ENCODE assay signal across 11 mouse cellular contexts in the genomic region with DNA sequence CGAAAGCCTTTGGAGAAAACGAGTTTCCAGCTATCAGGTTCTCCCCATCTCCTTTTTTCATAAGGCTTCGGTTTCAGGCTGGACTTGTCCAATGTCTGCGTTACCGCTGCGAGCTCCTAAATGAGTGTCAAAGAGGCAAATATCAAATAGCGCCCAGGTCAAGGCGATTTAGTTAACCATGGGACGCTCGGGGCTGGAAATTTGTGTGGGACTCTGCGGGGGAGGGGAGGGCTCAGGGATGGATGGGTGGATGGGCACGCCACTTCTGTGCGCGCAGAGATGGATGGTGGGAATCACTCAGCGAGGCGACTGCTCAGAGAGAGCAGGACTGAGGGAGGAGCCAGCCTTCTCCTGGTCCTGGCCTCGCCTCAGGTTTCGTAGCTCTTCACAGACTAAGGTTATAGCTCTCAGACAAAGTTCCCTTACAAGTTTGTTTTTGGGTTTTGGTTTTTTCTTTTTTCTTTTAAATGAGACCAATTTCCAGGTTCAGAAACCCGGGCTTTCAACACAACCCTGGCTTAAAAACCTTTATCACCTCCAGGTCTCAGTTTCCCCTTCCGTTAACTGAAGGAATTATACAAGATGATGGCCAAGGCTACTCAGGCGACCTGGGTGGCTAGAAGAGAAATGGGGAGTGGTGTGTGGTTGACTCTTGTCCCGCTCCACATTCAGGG. TPM values are rescaled to one million over a fixed set of nuclear protein-coding genes. Genes with fewer than 3 reads are reported as not detected.
DNase-seq lines count a peak whose midpoint lies in the region; ATAC-seq and TF ChIP-seq lines count a peak whose summit lies in the region.
"Had no signal": no experiment of that assay in that cellular context is flagged by ENCODE, and none has a peak within 500 bp of the region (broad histone marks: within the 10 kb centered on the region; RNA-seq: fewer than 3 reads in every experiment).

No protein-coding gene starts in this region.

- H3K4me1 ChIP-seq in heart, embryonic 10.5 days = peaks cover 25% of the 10 kb centered on the region
- peaks cover 0 to 4% of the 10 kb centered on the region in 2 experiments; a peak in 1 of 4 replicates for H3K4me1 ChIP-seq in ES-E14 (ENCODE audit: control insufficient read depth in 2 of 2, insufficient read depth in 2 of 2, low read length in 2 of 2, poor library complexity in 1 of 2)
- H3K4me1 ChIP-seq in forebrain, postnatal 0 days (ENCODE audit: insufficient read depth) = no peaks in the 10 kb centered on the region
- 0 out of 2 replicates have a peak, but pooled peaks cover 3% of the 10 kb centered on the region for H3K4me1 ChIP-seq in midbrain, embryonic 11.5 days (ENCODE audit: control insufficient read depth, insufficient read depth, low read length)

- no peak overlapping the region for H3K27ac ChIP-seq in heart, embryonic 10.5 days
- no peak overlapping the region for H3K27ac ChIP-seq in ES-E14 (ENCODE audit: insufficient read depth, low read depth, low read length, poor library complexity, severe bottlenecking)
- no peak overlapping the region for H3K27ac ChIP-seq in forebrain, postnatal 0 days (ENCODE audit: low read depth, low read length)
- no peak overlapping the region for H3K27ac ChIP-seq in midbrain, embryonic 11.5 days (ENCODE audit: low read depth, low read length)

- TF ChIP-seq CTCF in forebrain, postnatal 0 days (IDR thresholded peaks at IDR 0.05; ENCODE audit: low read depth) = no peak

- no peak overlapping the region for H3K9ac ChIP-seq in ES-E14 (ENCODE audit: insufficient read depth, low read depth, low read length, poor library complexity, severe bottlenecking)
- no peak overlapping the region for H3K9ac ChIP-seq in forebrain, postnatal 0 days
- H3K9ac ChIP-seq in midbrain, embryonic 11.5 days (ENCODE audit: low read length) = no peak overlapping the region

- peaks cover 85% of the 10 kb centered on the region for H3K27me3 ChIP-seq in heart, embryonic 10.5 days (ENCODE audit: insufficient read depth, poor library complexity, severe bottlenecking)
- peaks cover 76% of the 10 kb centered on the region for H3K27me3 ChIP-seq in forebrain, postnatal 0 days (ENCODE audit: insufficient read depth, low read length)
- H3K27me3 ChIP-seq in midbrain, embryonic 11.5 days (ENCODE audit: control insufficient read depth, insufficient read depth, low read length) = peaks cover 65% of the 10 kb centered on the region

- WGBS in heart, embryonic 10.5 days = under 1% methylated on average over 22 of the region's 22 CpGs
- WGBS in forebrain, postnatal 0 days = 2% methylated on average over 22 of the region's 22 CpGs
- WGBS in midbrain, embryonic 11.5 days = 1% methylated on average over 22 of the region's 22 CpGs

- in situ Hi-C loops in ES-E14 (cut with MboI; ENCODE audit: low sequenced_read_pairs in 2 of 2, unreplicated experiment in 2 of 2) = no loop called here

- no peaks in the 10 kb centered on the region for H3K9me3 ChIP-seq in heart, embryonic 10.5 days
- H3K9me3 ChIP-seq in ES-E14 (ENCODE audit: control insufficient read depth, insufficient read depth, low read depth, low read length) = no peaks in the 10 kb centered on the region
- H3K9me3 ChIP-seq in forebrain, postnatal 0 days (ENCODE audit: low read length) = no peaks in the 10 kb centered on the region
- H3K9me3 ChIP-seq in midbrain, embryonic 11.5 days (ENCODE audit: control insufficient read depth, low read length) = no peaks in the 10 kb centered on the region

- H3K4me3 ChIP-seq in heart, embryonic 10.5 days = peak overlapping the region; percentile 46
- peak overlapping the region; percentile 7 to 21; a peak in 1 of 4 replicates for H3K4me3 ChIP-seq in ES-E14 (ENCODE audit: insufficient read depth in 1 of 2, low read depth in 1 of 2, low read length in 2 of 2, poor library complexity in 1 of 2, severe bottlenecking in 1 of 2)
- 0 out of 2 replicates have a peak overlapping the region, but pooled peaks have one; percentile 5 for H3K4me3 ChIP-seq in forebrain, postnatal 0 days (ENCODE audit: low read depth, low read length)
- H3K4me3 ChIP-seq in midbrain, embryonic 11.5 days (ENCODE audit: low read depth, low read length) = no peak overlapping the region

- DNase-seq in heart, embryonic 10.5 days (ENCODE audit: low spot score) = no peak
- DNase-seq in heart, postnatal 4 days = no peak
- DNase-seq in ES-E14 (ENCODE audit: low read depth, low spot score) = no peak
- DNase-seq in forebrain, postnatal 0 days = no peak
- DNase-seq in midbrain, embryonic 11.5 days (ENCODE audit: low spot score, missing footprints) = peak; percentile 91
- no peak for DNase-seq in testis, postnatal 10 days (ENCODE audit: low spot score)
- no peak for DNase-seq in spleen, postnatal 10 days (ENCODE audit: low spot score in 2 of 2)
- DNase-seq in thymus, postnatal 25 days = no peak
- DNase-seq: adrenal gland, postnatal 25 days had no signal

- ATAC-seq in forebrain, postnatal 0 days = no peak
- ATAC-seq in midbrain, embryonic 11.5 days (ENCODE audit: low FRiP score) = peak; percentile 25; the same call in 1 of the 2 replicates

- no peak overlapping the region for H3K4me2 ChIP-seq in forebrain, postnatal 0 days (ENCODE audit: low read depth)
- H3K4me2 ChIP-seq in midbrain, embryonic 11.5 days = peak overlapping the region; percentile 8; the same call in 1 of the 2 replicates

- H3K36me3 ChIP-seq in heart, embryonic 10.5 days = no peaks in the 10 kb centered on the region
- H3K36me3 ChIP-seq in ES-E14 (ENCODE audit: control insufficient read depth, insufficient read depth, low read length, poor library complexity, severe bottlenecking) = no peaks in the 10 kb centered on the region
- H3K36me3 ChIP-seq in forebrain, postnatal 0 days (ENCODE audit: insufficient read depth) = no peaks in the 10 kb centered on the region
- no peaks in the 10 kb centered on the region for H3K36me3 ChIP-seq in midbrain, embryonic 11.5 days (ENCODE audit: control insufficient read depth, insufficient read depth, low read length)

TF ChIP-seq in ES-E14, 5 proteins besides CTCF, POLR2A, EP300 and RAD21:
- TF ChIP-seq HCFC1 (IDR thresholded peaks at IDR 0.05; ENCODE audit: borderline replicate concordance, insufficient read depth, low read length) = no peak
- no peak for TF ChIP-seq CHD2 (IDR thresholded peaks at IDR 0.05; ENCODE audit: low read depth, low read length)
- no peak for TF ChIP-seq MAFK (IDR thresholded peaks at IDR 0.05; ENCODE audit: insufficient read depth, low read depth, low read length)
- no peak for TF ChIP-seq ZC3H11A (IDR thresholded peaks at IDR 0.05; ENCODE audit: borderline replicate concordance, low read depth, low read length)
- no peak for TF ChIP-seq ZNF384 (IDR thresholded peaks at IDR 0.05; ENCODE audit: low read depth, low read length)

RNA-seq across cellular contexts. Expression of a gene that starts 6.4 kb away (rescaled TPM):
- polyA plus RNA-seq in heart, embryonic 10.5 days (2016; fragmentation: Nextera tagmentation; extraction: Ambion mirVana) = 9.1 and 21.7 TPM in 2 replicates
- total RNA-seq in heart, postnatal 4 days (2021) = 1 to 10 TPM; 1.0 to 1.1 TPM
- 0.37 and 2.2 TPM in 2 replicates for total RNA-seq in ES-E14 (2012; rRNA removed)
- total RNA-seq in forebrain, postnatal 0 days (2014; rRNA removed) = 0.48 and 0.62 TPM in 2 replicates
- polyA plus RNA-seq in forebrain, postnatal 0 days (2015; fragmentation: Nextera tagmentation; extraction: Ambion mirVana) = 1.4 and 1.8 TPM in 2 replicates
- polyA plus RNA-seq in midbrain, embryonic 11.5 days (2014; fragmentation: Nextera tagmentation; extraction: Ambion mirVana) = 34.1 and 34.8 TPM in 2 replicates
- total RNA-seq: layer of hippocampus, adult 18-20 months had no signal

RNA-seq across cellular contexts. Expression of a gene that starts 6.9 kb away (rescaled TPM):
- 0.76 TPM in 1 of 2 replicates, not detected in the other for polyA plus RNA-seq in heart, embryonic 10.5 days (2016; fragmentation: Nextera tagmentation; extraction: Ambion mirVana)
- not detected for total RNA-seq in heart, postnatal 4 days (2021)
- not detected in 2 replicates for total RNA-seq in ES-E14 (2012; rRNA removed)
- total RNA-seq in forebrain, postnatal 0 days (2014; rRNA removed) = not detected in 2 replicates
- not detected in 2 replicates for polyA plus RNA-seq in forebrain, postnatal 0 days (2015; fragmentation: Nextera tagmentation; extraction: Ambion mirVana)
- 1.4 and 1.6 TPM in 2 replicates for polyA plus RNA-seq in midbrain, embryonic 11.5 days (2014; fragmentation: Nextera tagmentation; extraction: Ambion mirVana)
- total RNA-seq: adrenal gland, postnatal 25 days; layer of hippocampus, adult 18-20 months; neutrophil, adult 5-6 weeks had no signal

RNA-seq across cellular contexts. Expression of a gene that starts 15.2 kb away (rescaled TPM):
- 1.1 and 2.6 TPM in 2 replicates for polyA plus RNA-seq in heart, embryonic 10.5 days (2016; fragmentation: Nextera tagmentation; extraction: Ambion mirVana)
- not detected for total RNA-seq in heart, postnatal 4 days (2021)
- total RNA-seq in ES-E14 (2012; rRNA removed) = 0.54 TPM in 1 of 2 replicates, not detected in the other
- not detected in 2 replicates for total RNA-seq in forebrain, postnatal 0 days (2014; rRNA removed)
- not detected in 2 replicates for polyA plus RNA-seq in forebrain, postnatal 0 days (2015; fragmentation: Nextera tagmentation; extraction: Ambion mirVana)
- polyA plus RNA-seq in midbrain, embryonic 11.5 days (2014; fragmentation: Nextera tagmentation; extraction: Ambion mirVana) = 0.20 and 1.2 TPM in 2 replicates
- total RNA-seq: layer of hippocampus, adult 18-20 months; neutrophil, adult 5-6 weeks had no signal
